Mouse (Mus musculus) bone marrow, adult 2 months (tissue): ENCODE measurements around the gene Smpd3.

Experiments used
- CTCF ChIP-seq: fragments of 200-500 bp; IDR thresholded peaks from 2 replicates; pipeline ENCODE4 v1.5.1; 2011; ENCODE audit warnings: low read length, control low read depth; ENCODE audit not compliant: control insufficient read depth, insufficient read depth
- POLR2A ChIP-seq: fragments of 200-500 bp; IDR thresholded peaks from 2 replicates; pipeline ENCODE4 v1.6.1; 2011; ENCODE audit warnings: low read depth, mild to moderate bottlenecking, control low read depth, low read length, borderline replicate concordance; ENCODE audit not compliant: control insufficient read depth

GRCm38 (mm10) chr8:106263928-106264327 lies 73.9 kb downstream of the Smpd3 start:
- TF ChIP-seq CTCF (no peak), POLR2A (no peak)
